ENCODE assay signal across 12 mouse cellular contexts in genomic region chr8:70486191-70486681, GRCm38 (mm10). TPM values are rescaled to one million over a fixed set of nuclear protein-coding genes. Genes with fewer than 3 reads are reported as not detected.
DNase-seq lines count a peak whose midpoint lies in the region; ATAC-seq and TF ChIP-seq lines count a peak whose summit lies in the region.
"Had no signal": no experiment of that assay in that cellular context is flagged by ENCODE, and none has a peak within 500 bp of the region (broad histone marks: within the 10 kb centered on the region; RNA-seq: fewer than 3 reads in every experiment).

No protein-coding gene starts in this region.

- H3K4me2 ChIP-seq in forebrain, embryonic 11.5 days (ENCODE audit: low read depth, low read length, severe bottlenecking), result no peak overlapping the region
- H3K4me2 ChIP-seq in hindbrain, embryonic 16.5 days (ENCODE audit: low read length), result peak overlapping the region; percentile 72
- H3K4me2 ChIP-seq in midbrain, postnatal 0 days (ENCODE audit: low read depth, low read length, poor library complexity, severe bottlenecking), result peak overlapping the region; percentile 69

- H3K4me1 ChIP-seq in forebrain, embryonic 10.5 days, result peaks cover 60% of the 10 kb centered on the region
- peaks cover 20% of the 10 kb centered on the region for H3K4me1 ChIP-seq in forebrain, embryonic 11.5 days (replicated peaks; ENCODE audit: control insufficient read depth, insufficient read depth, low read length)
- peaks cover 9% of the 10 kb centered on the region for H3K4me1 ChIP-seq in cortical plate, adult 2 months (ENCODE audit: control insufficient read depth, insufficient read depth, low read length)
- peaks cover 22% of the 10 kb centered on the region for H3K4me1 ChIP-seq in hindbrain, embryonic 16.5 days (ENCODE audit: control insufficient read depth, insufficient read depth, low read depth, low read length)
- H3K4me1 ChIP-seq in midbrain, postnatal 0 days (ENCODE audit: insufficient read depth, low read length), result peaks cover 14% of the 10 kb centered on the region; the same call in 1 of the 2 replicates
- peaks cover 18% of the 10 kb centered on the region for H3K4me1 ChIP-seq in thymus, adult 2 months (replicated peaks; ENCODE audit: control insufficient read depth, insufficient read depth, low read length)

- no peak for ATAC-seq in forebrain, embryonic 11.5 days (replicated peaks; ENCODE audit: low FRiP score)
- peak; percentile 7 for ATAC-seq in hindbrain, embryonic 16.5 days
- ATAC-seq in midbrain, postnatal 0 days (ENCODE audit: low FRiP score), result no peak; the same call in 1 of the 2 replicates
- ATAC-seq: liver, embryonic 12.5 days had no signal

- no peak for TF ChIP-seq CTCF in cortical plate, adult 2 months (IDR thresholded peaks at IDR 0.05; ENCODE audit: extremely low read depth, insufficient read depth, low read length)
- TF ChIP-seq CTCF in midbrain, postnatal 0 days (IDR thresholded peaks at IDR 0.05), result no peak
- TF ChIP-seq CTCF in thymus, adult 2 months (IDR thresholded peaks at IDR 0.05; ENCODE audit: borderline replicate concordance, control insufficient read depth, extremely low read depth, insufficient read depth, low read length, poor library complexity), result no peak

- H3K9ac ChIP-seq in forebrain, embryonic 11.5 days (ENCODE audit: low read length), result no peak overlapping the region
- peak overlapping the region; percentile 89 for H3K9ac ChIP-seq in hindbrain, embryonic 16.5 days (ENCODE audit: low read depth, low read length)
- H3K9ac ChIP-seq in midbrain, postnatal 0 days (replicated peaks; ENCODE audit: low read length, poor library complexity, severe bottlenecking), result peak overlapping the region; percentile 89
- H3K9ac ChIP-seq: liver, embryonic 12.5 days had no signal

- H3K36me3 ChIP-seq in forebrain, embryonic 10.5 days (replicated peaks), result no peaks in the 10 kb centered on the region
- no peaks in the 10 kb centered on the region for H3K36me3 ChIP-seq in forebrain, embryonic 11.5 days (ENCODE audit: control insufficient read depth, insufficient read depth, low read length)
- H3K36me3 ChIP-seq in hindbrain, embryonic 16.5 days (ENCODE audit: control insufficient read depth, insufficient read depth, low read length), result peaks cover 6% of the 10 kb centered on the region; the same call in 1 of the 2 replicates
- H3K36me3 ChIP-seq in midbrain, postnatal 0 days (ENCODE audit: insufficient read depth, low read length), result peaks cover 11% of the 10 kb centered on the region; the same call in 1 of the 2 replicates
- H3K36me3 ChIP-seq in thymus, adult 2 months (ENCODE audit: control insufficient read depth, insufficient read depth, low read length), result no peaks in the 10 kb centered on the region
- H3K36me3 ChIP-seq: G1E; liver, embryonic 12.5 days had no signal

- H3K4me3 ChIP-seq in forebrain, embryonic 10.5 days, result peak overlapping the region; percentile 50
- H3K4me3 ChIP-seq in forebrain, embryonic 11.5 days (ENCODE audit: low read depth, low read length), result no peak overlapping the region
- peak overlapping the region; percentile 93 for H3K4me3 ChIP-seq in cortical plate, adult 2 months (ENCODE audit: insufficient read depth, low read length)
- peak overlapping the region; percentile 60 for H3K4me3 ChIP-seq in hindbrain, embryonic 16.5 days (ENCODE audit: low read length)
- peak overlapping the region; percentile 63 for H3K4me3 ChIP-seq in midbrain, postnatal 0 days (ENCODE audit: low read depth, low read length)
- H3K4me3 ChIP-seq in thymus, adult 2 months (ENCODE audit: control insufficient read depth, insufficient read depth, low read length), result no peak overlapping the region
- H3K4me3 ChIP-seq: heart, adult 2 months; liver, embryonic 12.5 days had no signal

- peaks cover 100% of the 10 kb centered on the region for H3K27me3 ChIP-seq in forebrain, embryonic 10.5 days (ENCODE audit: poor library complexity, severe bottlenecking)
- H3K27me3 ChIP-seq in forebrain, embryonic 11.5 days (ENCODE audit: control insufficient read depth, insufficient read depth, low read length), result peaks cover 65% of the 10 kb centered on the region
- H3K27me3 ChIP-seq in hindbrain, embryonic 16.5 days (replicated peaks; ENCODE audit: control insufficient read depth, insufficient read depth, low read length), result peaks cover 42% of the 10 kb centered on the region
- peaks cover 33% of the 10 kb centered on the region for H3K27me3 ChIP-seq in midbrain, postnatal 0 days (ENCODE audit: insufficient read depth, low read length)
- peaks cover 27% of the 10 kb centered on the region for H3K27me3 ChIP-seq in thymus, adult 2 months (ENCODE audit: control insufficient read depth, insufficient read depth, low read length)

- no peak for DNase-seq in forebrain, embryonic 10.5 days (ENCODE audit: extremely low spot score, low spot score)
- DNase-seq in forebrain, embryonic 11.5 days (ENCODE audit: low spot score), result no peak
- DNase-seq in midbrain, postnatal 0 days (ENCODE audit: low spot score), result no peak
- DNase-seq in kidney, postnatal 4 days, result no peak
- DNase-seq in thymus, adult 2 months, result no peak
- no peak for DNase-seq in lung, postnatal 4 days
- DNase-seq: heart, adult 2 months; thymus, postnatal 25 days had no signal

- peak overlapping the region; percentile 72; the same call in 1 of the 2 replicates for H3K27ac ChIP-seq in forebrain, embryonic 10.5 days
- no peak overlapping the region for H3K27ac ChIP-seq in forebrain, embryonic 11.5 days (ENCODE audit: low read depth, low read length)
- no peak overlapping the region for H3K27ac ChIP-seq in cortical plate, adult 2 months (ENCODE audit: insufficient read depth, low read length)
- no peak overlapping the region for H3K27ac ChIP-seq in hindbrain, embryonic 16.5 days (ENCODE audit: low read depth, low read length)
- H3K27ac ChIP-seq in midbrain, postnatal 0 days (ENCODE audit: low read depth, low read length), result no peak overlapping the region
- H3K27ac ChIP-seq in thymus, adult 2 months (ENCODE audit: control insufficient read depth, insufficient read depth, low read length), result no peak overlapping the region
- H3K27ac ChIP-seq: heart, adult 2 months; liver, embryonic 12.5 days had no signal

- H3K9me3 ChIP-seq in forebrain, embryonic 10.5 days, result no peaks in the 10 kb centered on the region
- no peaks in the 10 kb centered on the region for H3K9me3 ChIP-seq in forebrain, embryonic 11.5 days (ENCODE audit: control insufficient read depth, low read length)
- no peaks in the 10 kb centered on the region for H3K9me3 ChIP-seq in hindbrain, embryonic 16.5 days (ENCODE audit: control insufficient read depth, low read length)
- no peaks in the 10 kb centered on the region for H3K9me3 ChIP-seq in midbrain, postnatal 0 days (ENCODE audit: low read length)
- H3K9me3 ChIP-seq: G1E; liver, embryonic 12.5 days had no signal

- 55% methylated on average over 7 of the region's 7 CpGs for WGBS in forebrain, embryonic 10.5 days
- 39% methylated on average over 7 of the region's 7 CpGs for WGBS in forebrain, embryonic 11.5 days
- WGBS in hindbrain, embryonic 16.5 days, result 52% methylated on average over 7 of the region's 7 CpGs
- WGBS in midbrain, postnatal 0 days, result 43% methylated on average over 7 of the region's 7 CpGs
- WGBS in thymus, adult 2 months, result 80% methylated on average over 7 of the region's 7 CpGs

- TF ChIP-seq POLR2A in cortical plate, adult 2 months (IDR thresholded peaks at IDR 0.05; ENCODE audit: extremely low read depth, insufficient read depth, low read length), result no peak
- TF ChIP-seq POLR2A in thymus, adult 2 months (IDR thresholded peaks at IDR 0.05; ENCODE audit: control insufficient read depth, extremely low read depth, insufficient read depth, low read length, poor library complexity), result no peak

RNA-seq across cellular contexts. Expression of gene Tmem59l, which starts 0.9 kb away (rescaled TPM):
- polyA plus RNA-seq in forebrain, embryonic 10.5 days (2016; fragmentation: Nextera tagmentation; extraction: Ambion mirVana), result 16.7 and 19.5 TPM in 2 replicates
- polyA plus RNA-seq in forebrain, embryonic 11.5 days (2014; fragmentation: Nextera tagmentation; extraction: Ambion mirVana), result 10.4 and 10.6 TPM in 2 replicates
- polyA plus RNA-seq in cortical plate, adult 2 months (2012; rRNA removed), result 368 and 400 TPM in 2 replicates
- polyA plus RNA-seq in hindbrain, embryonic 16.5 days (2015; fragmentation: Nextera tagmentation; extraction: Ambion mirVana), result 164 and 190 TPM in 2 replicates
- total RNA-seq in midbrain, postnatal 0 days (2014; rRNA removed), result 168 and 206 TPM in 2 replicates
- 203 and 226 TPM in 2 replicates for polyA plus RNA-seq in midbrain, postnatal 0 days (2015; fragmentation: Nextera tagmentation; extraction: Ambion mirVana)
- polyA plus RNA-seq in thymus, adult 2 months (2012; rRNA removed), result 0.39 and 0.73 TPM in 2 replicates
- total RNA-seq: G1E; heart, adult 2 months had no signal

RNA-seq across cellular contexts. Expression of gene Crlf1, which starts 6.7 kb away (rescaled TPM):
- 34.1 and 48.4 TPM in 2 replicates for polyA plus RNA-seq in forebrain, embryonic 10.5 days (2016; fragmentation: Nextera tagmentation; extraction: Ambion mirVana)
- polyA plus RNA-seq in forebrain, embryonic 11.5 days (2014; fragmentation: Nextera tagmentation; extraction: Ambion mirVana), result 4.9 and 10.9 TPM in 2 replicates
- polyA plus RNA-seq in cortical plate, adult 2 months (2012; rRNA removed), result 2.1 and 8.6 TPM in 2 replicates
- polyA plus RNA-seq in hindbrain, embryonic 16.5 days (2015; fragmentation: Nextera tagmentation; extraction: Ambion mirVana), result 9.3 and 15.5 TPM in 2 replicates
- 4.1 and 4.3 TPM in 2 replicates for total RNA-seq in midbrain, postnatal 0 days (2014; rRNA removed)
- polyA plus RNA-seq in midbrain, postnatal 0 days (2015; fragmentation: Nextera tagmentation; extraction: Ambion mirVana), result 9.4 and 10.9 TPM in 2 replicates
- 0.59 and 0.70 TPM in 2 replicates for polyA plus RNA-seq in thymus, adult 2 months (2012; rRNA removed)
- total RNA-seq: G1E had no signal
- polyA plus RNA-seq: G1E had no signal

RNA-seq across cellular contexts. Expression of gene Klhl26, which starts 9.5 kb away (rescaled TPM):
- 19.9 and 20.2 TPM in 2 replicates for polyA plus RNA-seq in forebrain, embryonic 10.5 days (2016; fragmentation: Nextera tagmentation; extraction: Ambion mirVana)
- polyA plus RNA-seq in forebrain, embryonic 11.5 days (2014; fragmentation: Nextera tagmentation; extraction: Ambion mirVana), result 17.5 and 19.5 TPM in 2 replicates
- polyA plus RNA-seq in cortical plate, adult 2 months (2012; rRNA removed), result 66.9 and 70.9 TPM in 2 replicates
- polyA plus RNA-seq in hindbrain, embryonic 16.5 days (2015; fragmentation: Nextera tagmentation; extraction: Ambion mirVana), result 36.1 and 37.5 TPM in 2 replicates
- 48.9 and 51.0 TPM in 2 replicates for total RNA-seq in midbrain, postnatal 0 days (2014; rRNA removed)
- polyA plus RNA-seq in midbrain, postnatal 0 days (2015; fragmentation: Nextera tagmentation; extraction: Ambion mirVana), result 39.4 TPM in 2 replicates
- 43.1 and 44.6 TPM in 2 replicates for polyA plus RNA-seq in thymus, adult 2 months (2012; rRNA removed)

RNA-seq across cellular contexts. Expression of gene Rex1bd, which starts 20.3 kb away (rescaled TPM):
- 126 and 136 TPM in 2 replicates for polyA plus RNA-seq in forebrain, embryonic 10.5 days (2016; fragmentation: Nextera tagmentation; extraction: Ambion mirVana)
- polyA plus RNA-seq in forebrain, embryonic 11.5 days (2014; fragmentation: Nextera tagmentation; extraction: Ambion mirVana), result 113 and 123 TPM in 2 replicates
- polyA plus RNA-seq in cortical plate, adult 2 months (2012; rRNA removed), result 201 and 206 TPM in 2 replicates
- 173 and 192 TPM in 2 replicates for polyA plus RNA-seq in hindbrain, embryonic 16.5 days (2015; fragmentation: Nextera tagmentation; extraction: Ambion mirVana)
- 118 and 121 TPM in 2 replicates for total RNA-seq in midbrain, postnatal 0 days (2014; rRNA removed)
- polyA plus RNA-seq in midbrain, postnatal 0 days (2015; fragmentation: Nextera tagmentation; extraction: Ambion mirVana), result 198 and 212 TPM in 2 replicates
- 196 and 227 TPM in 2 replicates for polyA plus RNA-seq in thymus, adult 2 months (2012; rRNA removed)

RNA-seq across cellular contexts. Expression of gene Uba52, which starts 24.4 kb away (rescaled TPM):
- polyA plus RNA-seq in forebrain, embryonic 10.5 days (2016; fragmentation: Nextera tagmentation; extraction: Ambion mirVana), result 879 and 899 TPM in 2 replicates
- polyA plus RNA-seq in forebrain, embryonic 11.5 days (2014; fragmentation: Nextera tagmentation; extraction: Ambion mirVana), result 715 TPM in 2 replicates
- polyA plus RNA-seq in cortical plate, adult 2 months (2012; rRNA removed), result 851 and 918 TPM in 2 replicates
- 576 and 598 TPM in 2 replicates for polyA plus RNA-seq in hindbrain, embryonic 16.5 days (2015; fragmentation: Nextera tagmentation; extraction: Ambion mirVana)
- 357 and 402 TPM in 2 replicates for total RNA-seq in midbrain, postnatal 0 days (2014; rRNA removed)
- polyA plus RNA-seq in midbrain, postnatal 0 days (2015; fragmentation: Nextera tagmentation; extraction: Ambion mirVana), result 721 and 736 TPM in 2 replicates
- 731 and 765 TPM in 2 replicates for polyA plus RNA-seq in thymus, adult 2 months (2012; rRNA removed)

Comparison
In these comparisons a context has a peak if more than half of its experiments do, and no peak if none do; other contexts are left out.
1. H3K4me3 ChIP-seq: peak in forebrain, embryonic 10.5 days (single experiment), cortical plate, adult 2 months (single experiment), hindbrain, embryonic 16.5 days (single experiment) and midbrain, postnatal 0 days (single experiment); none in forebrain, embryonic 11.5 days (single experiment) and thymus, adult 2 months (single experiment).